Mouse (Mus musculus) CH12.LX (cell line): ENCODE measurements around the gene Olfr1393. TPM values are rescaled to one million over a fixed set of nuclear protein-coding genes. Genes with fewer than 3 reads are reported as not detected.

Experiments used
- DNase-seq: peaks from one replicate; pipeline ENCODE4 v3.0.0-alpha.2; 2013; ENCODE audit errors: extremely low read depth
- H3K27ac ChIP-seq: 2 replicates; pipeline ENCODE4 v1.5.1; 2012; ENCODE audit warnings: low read depth, mild to moderate bottlenecking, control low read depth, moderate library complexity; ENCODE audit not compliant: insufficient read depth
- H3K27me3 ChIP-seq: replicated peaks from 2 replicates; pipeline ENCODE3; 2012; ENCODE audit warnings: inconsistent platforms
- H3K36me3 ChIP-seq, 2 experiments: replicated peaks in 1 of 2; 2 replicates each; pipeline versions ENCODE3 to v1.6.1; 2012; ENCODE audit warnings: inconsistent platforms in 1 of 2, low read length in 1 of 2, mild to moderate bottlenecking in 1 of 2, mixed read lengths in 1 of 2, moderate library complexity in 1 of 2; ENCODE audit not compliant: control insufficient read depth in 1 of 2, insufficient read depth in 1 of 2
- H3K4me1 ChIP-seq, 2 experiments: 2 replicates each; pipeline ENCODE4 v1.6.1; 2012; ENCODE audit warnings: inconsistent platforms in 1 of 2, moderate library complexity in 1 of 2; ENCODE audit not compliant: insufficient read depth in 2 of 2, control insufficient read depth in 1 of 2
- H3K4me2 ChIP-seq: 2 replicates; pipeline ENCODE4 v1.6.1; 2012; ENCODE audit warnings: low read depth, mild to moderate bottlenecking, control low read depth; ENCODE audit not compliant: poor library complexity, insufficient read depth, severe bottlenecking
- H3K4me3 ChIP-seq, 3 experiments: fragments of 150-350 bp in 1 of 3; sonication (generic) in 1 of 3; replicated peaks in 1 of 3; 2 replicates each; pipeline versions ENCODE3 to v1.5.1; 2011 to 2012; ENCODE audit warnings: low read depth in 2 of 3, low read length in 2 of 3, mild to moderate bottlenecking in 2 of 3, moderate library complexity in 2 of 3, control low read depth in 1 of 3, improper control_type of control experiment in 1 of 3, inconsistent platforms in 1 of 3, mixed read lengths in 1 of 3; ENCODE audit not compliant: poor library complexity in 1 of 3
- H3K79me2 ChIP-seq: replicated peaks from 2 replicates; pipeline ENCODE4 v1.6.1; 2012; ENCODE audit warnings: mild to moderate bottlenecking, moderate library complexity; ENCODE audit not compliant: control insufficient read depth, poor library complexity, insufficient read depth, severe bottlenecking; ENCODE audit errors: extremely low read depth
- H3K9ac ChIP-seq: 2 replicates; pipeline ENCODE4 v1.6.1; 2012; ENCODE audit warnings: low read depth, mild to moderate bottlenecking, control low read depth, moderate library complexity; ENCODE audit not compliant: insufficient read depth
- H3K9me3 ChIP-seq: replicated peaks from 2 replicates; pipeline ENCODE3; 2012; ENCODE audit warnings: low read length, inconsistent platforms, mixed read lengths
- BHLHE40 ChIP-seq: IDR thresholded peaks from 2 replicates; pipeline ENCODE4 v1.6.1; 2011; ENCODE audit warnings: mild to moderate bottlenecking, low read depth, low read length, improper control_type of control experiment
- CHD1 ChIP-seq: IDR thresholded peaks from 2 replicates; pipeline ENCODE4 v1.6.1; 2012; ENCODE audit warnings: low read depth, low read length, improper control_type of control experiment, inconsistent platforms
- CHD2 ChIP-seq: IDR thresholded peaks from 2 replicates; pipeline ENCODE4 v1.6.1; 2011; ENCODE audit warnings: low read length, improper control_type of control experiment
- CTCF ChIP-seq, 2 experiments: IDR thresholded peaks in 1 of 2; conservative IDR thresholded peaks in 1 of 2; 2 replicates each; pipeline ENCODE4 v1.5.1; 2011 to 2012; ENCODE audit warnings: low read depth in 2 of 2, low read length in 2 of 2, improper control_type of control experiment in 1 of 2, inconsistent platforms in 1 of 2, mild to moderate bottlenecking in 1 of 2, moderate library complexity in 1 of 2
- E2F4 ChIP-seq: IDR thresholded peaks from 2 replicates; pipeline ENCODE4 v1.6.1; 2011; ENCODE audit warnings: low read depth, low read length, improper control_type of control experiment; ENCODE audit not compliant: insufficient replicate concordance
- ELF1 ChIP-seq: IDR thresholded peaks from 2 replicates; pipeline ENCODE4 v1.6.1; 2014; ENCODE audit warnings: low read depth, mild to moderate bottlenecking, inconsistent platforms, low read length, improper control_type of control experiment
- EP300 ChIP-seq: IDR thresholded peaks from 2 replicates; pipeline ENCODE4 v1.6.1; 2011; ENCODE audit warnings: low read length, improper control_type of control experiment
- ETS1 ChIP-seq: conservative IDR thresholded peaks from 2 replicates; pipeline ENCODE4 v1.6.1; 2012; ENCODE audit warnings: low read depth, mild to moderate bottlenecking, inconsistent platforms, low read length, improper control_type of control experiment, moderate library complexity
- GABPA ChIP-seq: IDR thresholded peaks from 2 replicates; pipeline ENCODE4 v1.6.1; 2012; ENCODE audit warnings: low read depth, low read length, improper control_type of control experiment, inconsistent platforms; ENCODE audit not compliant: insufficient replicate concordance
- HCFC1 ChIP-seq: IDR thresholded peaks from 2 replicates; pipeline ENCODE4 v1.6.1; 2012; ENCODE audit warnings: low read depth, mild to moderate bottlenecking, inconsistent platforms, low read length, improper control_type of control experiment
- JUN ChIP-seq: IDR thresholded peaks from 2 replicates; pipeline ENCODE4 v1.6.1; 2011; ENCODE audit warnings: low read depth, mild to moderate bottlenecking, low read length, improper control_type of control experiment, moderate library complexity; ENCODE audit not compliant: insufficient read depth
- JUND ChIP-seq: conservative IDR thresholded peaks from 2 replicates; pipeline ENCODE4 v1.6.1; 2011; ENCODE audit warnings: low read depth, low read length, improper control_type of control experiment
- KAT2A ChIP-seq: IDR thresholded peaks from 2 replicates; pipeline ENCODE4 v1.6.1; 2012; ENCODE audit warnings: low read length, improper control_type of control experiment, inconsistent platforms; ENCODE audit not compliant: insufficient replicate concordance
- MAFK ChIP-seq: IDR thresholded peaks from 2 replicates; pipeline ENCODE4 v1.6.1; 2011; ENCODE audit warnings: low read length, improper control_type of control experiment; ENCODE audit not compliant: insufficient replicate concordance
- MAX ChIP-seq: IDR thresholded peaks from 2 replicates; pipeline ENCODE4 v1.6.1; 2011; ENCODE audit warnings: low read length, improper control_type of control experiment
- MAZ ChIP-seq: IDR thresholded peaks from 2 replicates; pipeline ENCODE4 v1.6.1; 2012; ENCODE audit warnings: low read depth, mild to moderate bottlenecking, inconsistent platforms, low read length, improper control_type of control experiment, moderate library complexity
- MEF2A ChIP-seq: IDR thresholded peaks from 2 replicates; pipeline ENCODE4 v1.6.1; 2014; ENCODE audit warnings: low read depth, mild to moderate bottlenecking, inconsistent platforms, low read length, improper control_type of control experiment, borderline replicate concordance
- MXI1 ChIP-seq: IDR thresholded peaks from 2 replicates; pipeline ENCODE4 v1.6.1; 2011; ENCODE audit warnings: mild to moderate bottlenecking, low read depth, low read length, improper control_type of control experiment
- MYC ChIP-seq: IDR thresholded peaks from 2 replicates; pipeline ENCODE4 v1.6.1; 2011; ENCODE audit warnings: low read depth, mild to moderate bottlenecking, improper control_type of control experiment, low read length
- NELFE ChIP-seq: IDR thresholded peaks from 2 replicates; pipeline ENCODE4 v1.6.1; 2011; ENCODE audit warnings: low read depth, low read length, improper control_type of control experiment
- NRF1 ChIP-seq: IDR thresholded peaks from 2 replicates; pipeline ENCODE4 v1.6.1; 2014; ENCODE audit warnings: low read depth, mild to moderate bottlenecking, inconsistent platforms, low read length, improper control_type of control experiment, moderate library complexity
- PAX5 ChIP-seq: IDR thresholded peaks from 2 replicates; pipeline ENCODE4 v1.6.1; 2012; ENCODE audit warnings: low read length, inconsistent platforms, mixed read lengths
- POLR2A ChIP-seq: IDR thresholded peaks from 2 replicates; pipeline ENCODE4 v1.6.1; 2011; ENCODE audit warnings: low read depth, mild to moderate bottlenecking, improper control_type of control experiment, low read length
- POLR2AphosphoS2 ChIP-seq: IDR thresholded peaks from 2 replicates; pipeline ENCODE4 v1.6.1; 2011; ENCODE audit warnings: low read depth, low read length, improper control_type of control experiment
- RAD21 ChIP-seq: IDR thresholded peaks from 2 replicates; pipeline ENCODE4 v1.6.1; 2011; ENCODE audit warnings: low read depth, mild to moderate bottlenecking, low read length, improper control_type of control experiment, moderate library complexity
- RCOR1 ChIP-seq: conservative IDR thresholded peaks from 2 replicates; pipeline ENCODE4 v1.6.1; 2012; ENCODE audit warnings: low read depth, mild to moderate bottlenecking, inconsistent platforms, low read length, improper control_type of control experiment
- SIN3A ChIP-seq: IDR thresholded peaks from 2 replicates; pipeline ENCODE4 v1.6.1; 2012; ENCODE audit warnings: low read length, improper control_type of control experiment, inconsistent platforms
- SMC3 ChIP-seq: IDR thresholded peaks from 2 replicates; pipeline ENCODE4 v1.6.1; 2011; ENCODE audit warnings: low read depth, low read length, improper control_type of control experiment
- TBP ChIP-seq: conservative IDR thresholded peaks from 2 replicates; pipeline ENCODE4 v1.6.1; 2011; ENCODE audit warnings: low read depth, low read length, improper control_type of control experiment
- TCF12 ChIP-seq: IDR thresholded peaks from 2 replicates; pipeline ENCODE4 v1.6.1; 2014; ENCODE audit warnings: low read depth, mild to moderate bottlenecking, inconsistent platforms, low read length, improper control_type of control experiment
- UBTF ChIP-seq: IDR thresholded peaks from 2 replicates; pipeline ENCODE4 v1.6.1; 2012; ENCODE audit warnings: low read depth, mild to moderate bottlenecking, inconsistent platforms, low read length, improper control_type of control experiment, moderate library complexity
- USF1 ChIP-seq: IDR thresholded peaks from 2 replicates; pipeline ENCODE4 v1.6.1; 2014; ENCODE audit warnings: low read depth, mild to moderate bottlenecking, inconsistent platforms, low read length, improper control_type of control experiment
- USF2 ChIP-seq: conservative IDR thresholded peaks from 2 replicates; pipeline ENCODE4 v1.6.1; 2011; ENCODE audit warnings: low read depth, low read length, improper control_type of control experiment
- ZC3H11A ChIP-seq: IDR thresholded peaks from 2 replicates; pipeline ENCODE4 v1.6.1; 2012; ENCODE audit warnings: low read depth, mild to moderate bottlenecking, inconsistent platforms, low read length, improper control_type of control experiment
- ZKSCAN1 ChIP-seq: IDR thresholded peaks from 2 replicates; pipeline ENCODE4 v1.6.1; 2012; ENCODE audit warnings: low read depth, inconsistent platforms, low read length, improper control_type of control experiment, borderline replicate concordance
- ZMIZ1 ChIP-seq: IDR thresholded peaks from 2 replicates; pipeline ENCODE4 v1.6.1; 2012; ENCODE audit warnings: low read depth, mild to moderate bottlenecking, inconsistent platforms, low read length, improper control_type of control experiment
- ZNF384 ChIP-seq: IDR thresholded peaks from 2 replicates; pipeline ENCODE4 v1.6.1; 2012; ENCODE audit warnings: low read depth, low read length, improper control_type of control experiment, inconsistent platforms
- dilution Hi-C: fragments of 300-500 bp; cut with MboI; formaldehyde crosslinking; loops from 2 replicates; pipeline ENCODE4 v1.14.3; 2020; ENCODE audit warnings: low sequenced_read_pairs; ENCODE audit not compliant: extremely low pct_unique_long_range_greater_than_20kb, extremely low pct_ligation_motif_present
- in situ Hi-C: fragments of 300-500 bp; cut with MboI; formaldehyde crosslinking; loops from 3 replicates; pipeline ENCODE4 v1.14.3; 2019; ENCODE audit warnings: low sequenced_read_pairs, low pct_ligation_motif_present, low pct_unique_long_range_greater_than_20kb, mixed read lengths
- polyA plus RNA-seq: library from polyadenylated mRNA; unstranded; fragments of >175 nt; gene quantifications from 2 replicates; pipeline ENCODE4 v1.2.1, GENCODE M21; 2012; ENCODE audit warnings: low read depth; ENCODE audit not compliant: insufficient read length
- total RNA-seq, 2 experiments: library from RNA; depleted of rRNA; stranded (reverse); fragments of 300-350 nt in 1 of 2; fragments of >200 nt in 1 of 2; gene quantifications; 2 replicates each; pipeline ENCODE4 v1.2.3; 2012 to 2014

Gene Olfr1393
- total and polyA plus RNA-seq, 3 experiments = 0.10 TPM; not detected in 2

GRCm38 (mm10) chr11:49243727-49244594 lies 34.1 kb upstream of the Olfr1393 start, which contains the start of gene Mgat1:
Gene Mgat1, plus strand, starts transcription at chr11:49244191.
- no peaks in the 10 kb centered on the region for H3K9me3 ChIP-seq
- H3K27ac ChIP-seq = peak within 1 kb of the TSS; percentile 88
- in situ Hi-C loops = loop anchor here (5.0 kb wide), 1 partner anchor 372 kb away; the partner anchor contains the start of gene Irgm1
- dilution Hi-C loops = no loop called here
- H3K79me2 ChIP-seq = peaks cover 32% of the 10 kb centered on the region
- H3K4me3 ChIP-seq = peak within 1 kb of the TSS; percentile 69 to 94 (median 72)
- H3K27me3 ChIP-seq = no peaks in the 10 kb centered on the region
- H3K4me2 ChIP-seq = peak within 1 kb of the TSS; percentile 55
- H3K9ac ChIP-seq = peak within 1 kb of the TSS; percentile 50
- DNase-seq = peak; percentile 98
- H3K36me3 ChIP-seq = no peaks in the 10 kb centered on the region
- H3K4me1 ChIP-seq = peaks cover 8 to 59% of the 10 kb centered on the region in 2 experiments; a peak in 3 of 4 replicates
- TF ChIP-seq USF2 (no peak), ZNF384 (0 out of 2 replicates have a peak, but pooled peaks have one; percentile 10), POLR2A (peak; percentile 53), NRF1 (peak; percentile 90), TCF12 (peak; percentile 61), ZMIZ1 (peak; percentile 76), MYC (peak; percentile 23; the same call in 1 of the 2 replicates), SIN3A (peak; percentile 88), USF1 (no peak; the same call in 1 of the 2 replicates), MAFK (0 out of 2 replicates have a peak, but pooled peaks have one; percentile 15), GABPA (no peak; the same call in 1 of the 2 replicates), JUN (no peak), ZC3H11A (no peak), MEF2A (no peak), PAX5 (no peak), ELF1 (peak; percentile 88), UBTF (no peak), CTCF (conservative IDR thresholded peaks at IDR 0.05 in 1 of 2, IDR thresholded peaks at IDR 0.05 in 1 of 2; ENCODE audit: low read depth in 2 of 2, low read length in 2 of 2) (no peak), JUND (no peak), ETS1 (peak; percentile 39), ZKSCAN1 (no peak), POLR2AphosphoS2 (peak; percentile 56), RCOR1 (peak; percentile 65; the same call in 1 of the 2 replicates), CHD2 (no peak; the same call in none of the 2 replicates), BHLHE40 (peak; percentile 81), E2F4 (0 out of 2 replicates have a peak, but pooled peaks have one; percentile 50), MAZ (peak; percentile 51; the same call in 1 of the 2 replicates), SMC3 (no peak; the same call in none of the 2 replicates), NELFE (peak; percentile 17; the same call in 1 of the 2 replicates), KAT2A (peak; percentile 51; the same call in 1 of the 2 replicates), MXI1 (peak; percentile 84), CHD1 (peak; percentile 84), EP300 (0 out of 2 replicates have a peak, but pooled peaks have one; percentile 15), TBP (0 out of 2 replicates have a peak, but pooled peaks have one; percentile 2), RAD21 (no peak; the same call in 1 of the 2 replicates), HCFC1 (peak; percentile 83), MAX (0 out of 2 replicates have a peak, but pooled peaks have one; percentile 12)
